Mouse (Mus musculus): ENCODE data around the gene Dido1.

Dido1 gene

DNA sequence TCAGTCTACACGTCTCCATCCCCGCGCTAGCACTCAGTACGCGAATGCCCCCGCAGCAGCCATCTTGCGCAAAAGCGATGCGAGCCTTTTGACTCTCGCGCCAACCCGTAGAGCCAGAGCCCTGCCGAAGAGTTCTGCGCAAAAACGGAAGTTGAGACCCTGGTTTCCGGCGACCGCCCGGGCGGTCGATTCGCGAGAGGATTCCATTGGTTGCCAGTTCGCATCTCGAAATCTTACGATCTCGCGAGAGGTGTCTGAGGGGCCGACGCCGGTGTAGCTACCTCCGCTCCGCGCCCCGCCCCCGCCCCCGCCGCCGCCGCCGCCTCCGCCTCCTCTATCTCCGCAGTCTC lies at the start of gene Dido1, which contains the start of gene Gid8:
TSS of gene Dido1 (minus strand) at position 77 of the 350 bp plus-strand sequence.
TSS of gene Gid8 (plus strand) at position 195 of the 350 bp plus-strand sequence.
- peak; percentile 98 for DNase-seq (ENCODE audit: low spot score)

DNA sequence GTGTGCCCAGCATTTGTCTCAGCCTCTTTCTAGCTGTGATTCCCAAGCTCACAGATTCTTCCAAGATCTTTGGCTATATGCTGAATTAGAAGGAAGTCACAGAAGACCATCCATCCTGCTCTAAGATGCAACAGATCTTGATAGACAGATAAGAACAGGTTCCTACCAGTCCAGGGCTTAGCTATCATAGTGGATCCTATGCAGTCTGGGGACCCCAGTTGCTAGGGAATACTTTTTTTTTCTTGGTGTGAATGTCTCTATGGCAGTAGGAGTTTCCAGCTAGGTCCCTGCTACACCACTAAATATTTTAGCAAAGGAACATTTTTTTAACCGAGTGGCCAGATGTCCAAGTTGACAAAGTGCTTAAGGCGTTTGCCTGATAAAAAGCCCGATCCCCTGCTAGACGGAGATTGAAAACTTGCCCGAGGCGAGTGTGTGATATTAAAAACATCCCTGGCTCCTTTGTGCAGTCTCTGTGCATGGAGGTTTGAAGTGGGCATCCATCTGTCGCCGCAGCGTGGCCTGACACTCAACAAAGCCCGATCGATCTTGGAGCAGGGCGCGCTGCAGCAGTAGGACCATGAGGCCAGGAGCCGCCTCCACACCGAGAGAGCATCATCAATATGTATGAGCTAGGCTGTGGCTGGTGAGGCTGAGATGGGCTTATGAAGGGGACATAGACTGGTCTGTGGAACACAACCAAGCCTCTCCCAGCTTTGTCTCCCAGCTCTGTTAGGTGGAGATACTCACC lies 48.9 kb upstream of the Dido1 start:
- no peak for DNase-seq (ENCODE audit: low spot score)

DNA sequence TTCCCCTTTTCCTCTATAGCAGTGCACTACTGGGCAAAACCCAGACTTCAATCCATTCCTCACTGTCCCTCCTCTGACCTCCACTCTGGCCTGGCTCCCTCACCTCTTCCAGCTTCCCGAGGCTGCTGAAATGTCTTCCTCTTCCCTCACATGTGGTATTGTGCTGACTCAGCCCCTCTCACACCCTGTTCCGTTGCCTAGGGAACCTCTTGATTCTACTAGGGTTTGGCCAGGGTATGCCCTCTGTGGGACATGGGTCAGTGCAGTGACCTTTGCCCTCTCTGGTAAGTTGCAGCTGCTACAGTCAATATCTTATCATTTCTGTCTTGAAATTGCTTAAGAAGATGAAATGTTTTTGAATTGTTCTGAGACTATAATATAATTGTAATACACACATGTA lies 47.0 kb upstream of the Dido1 start:
- no peak for DNase-seq (ENCODE audit: low spot score)

DNA sequence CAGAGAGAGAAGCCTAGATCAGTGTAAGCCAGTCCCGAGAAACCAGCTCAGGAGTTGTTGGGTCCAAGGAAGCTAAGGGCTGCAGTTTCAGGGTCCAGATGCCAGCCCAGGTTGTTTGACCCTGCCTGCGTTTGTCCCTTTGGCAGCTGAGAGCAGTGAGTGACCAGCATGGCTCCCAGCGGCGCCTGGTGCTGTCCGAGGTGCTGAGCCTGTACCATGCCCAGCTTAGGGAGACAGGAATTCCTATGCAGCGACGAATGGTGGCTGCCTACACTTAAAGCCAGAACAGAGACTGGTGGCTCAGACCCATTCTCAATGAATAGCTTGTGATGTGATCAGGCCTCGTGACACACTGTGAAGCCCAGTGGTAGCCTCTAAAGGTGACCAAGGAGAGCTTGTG lies 46.1 kb upstream of the Dido1 start:
- no peak for DNase-seq (ENCODE audit: low spot score)

DNA sequence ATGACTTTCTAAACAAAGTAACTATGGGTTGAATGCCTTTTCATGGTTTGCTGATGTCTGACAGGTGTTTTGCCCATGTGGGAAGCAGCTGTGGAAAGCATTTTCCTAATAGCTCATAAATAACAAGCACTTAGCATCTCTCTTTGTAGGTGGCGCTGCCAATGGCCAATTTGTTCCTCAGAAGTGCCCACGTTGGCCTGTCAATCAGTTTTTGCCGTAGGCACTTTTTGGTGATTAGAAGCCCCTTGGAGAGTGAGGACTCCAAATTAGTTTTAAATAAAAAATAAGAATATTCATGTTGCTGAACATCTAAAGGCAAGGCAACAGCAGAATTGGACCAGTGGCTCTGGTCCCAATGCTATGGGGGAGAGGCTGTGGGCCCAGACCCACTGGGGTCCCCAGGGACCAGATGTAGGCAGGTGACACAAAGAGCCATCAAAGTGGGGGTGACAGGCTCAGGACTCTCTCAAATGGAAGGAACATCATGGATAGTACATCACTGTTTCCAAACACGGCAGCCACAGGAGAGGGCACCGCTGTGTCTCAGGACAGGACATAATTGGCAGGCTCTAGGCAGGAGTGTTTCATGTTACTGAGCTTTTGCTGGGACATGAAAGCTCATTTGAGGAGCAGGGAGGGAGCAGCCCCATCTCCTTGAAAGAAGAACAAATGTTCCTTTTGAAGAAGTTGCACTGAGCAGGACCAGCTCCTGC lies 45.3 kb upstream of the Dido1 start:
- no peak for DNase-seq (ENCODE audit: low spot score)

DNA sequence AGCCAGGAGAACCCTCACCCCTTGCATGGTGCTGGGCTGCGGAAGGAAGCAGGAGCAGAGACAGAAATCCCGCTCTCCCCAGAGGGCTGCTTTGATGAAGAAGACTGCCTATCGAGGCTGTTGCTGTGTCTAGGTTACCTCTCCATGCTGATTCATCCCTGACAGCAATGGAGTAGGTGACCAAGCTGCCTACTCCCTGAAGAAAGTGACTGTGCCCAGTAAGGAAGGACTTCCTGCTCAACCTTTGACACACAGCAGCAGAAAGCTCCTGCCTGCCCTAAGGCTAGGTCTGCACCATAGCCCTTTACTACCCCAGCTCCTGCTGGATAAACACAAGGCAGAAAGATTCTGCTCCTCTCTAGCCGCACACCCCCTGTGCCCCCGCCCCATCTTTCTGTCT lies 39.1 kb upstream of the Dido1 start:
- DNase-seq (ENCODE audit: low spot score), result no peak

DNA sequence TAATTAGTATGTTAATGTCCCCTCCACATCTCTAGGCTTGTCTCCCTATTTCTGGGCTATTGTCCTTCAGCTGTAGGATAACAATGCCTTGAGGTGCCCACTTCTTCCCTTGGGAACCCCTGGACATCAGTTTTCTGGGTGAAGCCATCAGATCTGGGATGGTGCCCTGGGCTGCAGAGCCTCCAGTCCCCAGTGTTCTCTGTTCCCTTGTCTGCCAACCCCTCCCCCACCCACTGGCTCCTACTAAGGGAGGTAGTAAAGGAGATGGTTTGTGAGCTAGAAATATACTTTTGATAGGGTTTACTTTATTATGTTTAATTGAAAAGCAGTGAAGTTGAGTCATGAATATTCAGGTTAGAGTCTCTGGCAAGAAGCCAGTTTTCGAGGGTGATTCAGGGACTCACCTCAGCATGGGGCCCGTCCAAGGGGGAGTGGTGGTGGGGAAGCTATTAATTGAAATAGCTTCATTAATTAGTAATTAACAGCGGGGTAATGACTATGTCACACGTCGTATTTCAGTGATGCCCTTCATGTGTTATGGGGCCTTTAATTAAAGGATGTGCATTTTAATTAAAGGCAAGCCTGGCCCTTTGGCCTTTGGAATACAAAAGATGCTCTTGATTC lies 36.9 kb upstream of the Dido1 start:
- DNase-seq (ENCODE audit: low spot score), result no peak

DNA sequence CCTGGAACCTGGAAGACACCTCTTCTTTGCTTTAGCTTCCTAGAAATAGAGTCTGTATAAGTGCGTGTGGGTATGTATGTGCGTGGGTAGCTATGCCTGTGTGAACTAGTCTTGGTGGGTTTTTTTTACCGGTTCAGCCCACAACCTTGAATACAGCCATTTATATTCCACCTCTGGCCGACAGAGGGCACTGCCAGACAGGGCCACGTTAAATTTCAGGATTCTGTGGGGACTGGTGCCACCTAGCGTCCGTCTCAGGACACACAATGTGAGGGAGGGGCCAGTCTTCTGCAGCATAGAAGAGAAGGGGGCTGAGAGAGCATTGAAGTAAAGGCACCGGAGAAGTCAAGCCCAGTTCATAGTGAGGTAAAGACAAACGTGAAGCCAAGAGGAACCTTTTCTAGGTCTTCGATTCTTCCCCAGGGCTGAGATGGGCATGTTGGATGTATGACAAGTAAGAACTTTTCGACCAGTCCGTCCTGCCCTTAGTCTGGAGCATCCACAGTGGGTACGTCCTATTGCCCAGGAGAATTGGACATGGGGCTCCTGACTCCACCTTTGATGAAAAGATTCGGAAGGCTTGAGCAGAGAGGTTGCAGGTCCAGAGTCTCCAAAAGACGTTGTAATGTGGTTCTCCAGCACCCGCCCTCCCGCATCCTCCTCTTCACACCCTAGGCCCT lies 35.6 kb upstream of the Dido1 start:
- DNase-seq (ENCODE audit: low spot score), result peak; percentile 84

DNA sequence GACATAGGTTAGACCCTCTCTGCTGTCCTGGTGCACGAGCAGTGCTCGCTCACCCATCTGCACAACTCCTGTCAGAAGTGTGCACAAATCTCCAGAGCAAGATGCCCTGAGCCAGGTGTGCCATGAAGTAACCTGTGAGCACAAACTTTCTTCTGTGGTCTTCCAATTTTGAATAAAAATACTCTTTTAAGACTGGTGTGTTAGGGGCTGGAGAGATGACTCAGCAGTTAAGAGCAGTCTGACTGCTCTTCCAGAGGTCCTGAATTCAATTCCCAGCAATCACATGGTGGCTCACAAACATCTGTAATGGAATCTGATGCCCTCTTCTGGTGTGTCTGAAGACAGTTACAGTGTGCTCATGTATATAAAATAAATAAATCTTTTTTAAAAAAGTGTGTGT lies 33.5 kb upstream of the Dido1 start:
- DNase-seq (ENCODE audit: low spot score), result no peak

DNA sequence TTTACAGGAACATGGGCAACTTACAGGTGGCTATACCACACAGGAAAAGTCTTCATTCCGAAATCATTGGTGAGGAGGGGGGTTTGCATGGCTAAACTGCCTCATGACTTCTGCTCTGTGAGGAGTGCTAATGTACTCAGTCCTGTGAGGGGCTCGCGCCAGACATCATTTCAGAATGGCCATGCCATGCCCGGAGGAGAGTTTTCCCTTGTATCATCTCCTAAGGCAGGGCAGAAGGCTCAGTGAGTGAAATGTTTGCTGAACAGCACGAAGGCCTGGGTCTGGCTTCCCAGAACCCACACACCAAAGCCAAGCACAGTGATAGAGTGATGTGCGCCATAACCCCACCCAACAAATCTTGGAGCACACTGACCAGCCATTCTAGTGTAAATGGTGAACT lies 33.0 kb upstream of the Dido1 start:
- no peak for DNase-seq (ENCODE audit: low spot score)

DNA sequence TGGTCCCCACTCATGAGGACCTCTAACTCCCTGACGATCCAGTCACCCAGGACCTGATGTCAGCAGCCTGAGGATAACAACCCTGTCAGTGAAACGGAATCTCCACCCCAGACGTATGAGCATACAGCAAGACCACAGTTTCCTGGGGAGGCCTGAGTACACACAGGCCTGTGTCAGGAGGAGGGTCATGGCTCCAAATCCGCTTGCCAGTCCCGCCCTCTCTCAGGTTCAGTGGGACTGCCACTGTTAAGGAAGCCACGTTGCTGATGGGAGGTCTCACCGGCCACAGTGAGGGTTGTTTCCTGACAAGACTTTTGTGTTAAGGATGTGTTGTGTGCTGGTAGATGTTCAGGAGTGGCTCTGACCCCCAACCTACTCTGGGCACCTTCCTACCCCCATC lies 31.6 kb upstream of the Dido1 start:
- no peak for DNase-seq (ENCODE audit: low spot score)

DNA sequence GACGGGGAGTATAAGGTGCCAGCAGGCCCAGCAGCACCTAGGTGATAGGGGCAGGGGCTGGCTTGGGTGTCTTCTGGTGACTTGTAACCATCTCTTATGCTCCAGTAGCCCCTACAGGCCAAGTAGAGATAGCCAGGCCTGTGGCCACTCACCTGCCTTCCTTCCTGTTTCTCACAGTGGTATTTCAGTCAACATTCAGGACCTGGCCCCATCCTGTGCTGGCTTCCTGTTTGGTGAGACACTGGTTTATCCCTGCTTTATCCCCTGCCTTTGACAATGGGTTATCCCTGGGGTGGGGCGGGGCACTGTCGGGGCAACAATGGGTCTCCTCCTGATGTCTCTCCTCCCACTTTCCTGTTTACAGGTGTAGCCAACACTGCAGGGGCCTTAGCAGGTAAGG lies 30.6 kb upstream of the Dido1 start:
- no peak for DNase-seq (ENCODE audit: low spot score)

DNA sequence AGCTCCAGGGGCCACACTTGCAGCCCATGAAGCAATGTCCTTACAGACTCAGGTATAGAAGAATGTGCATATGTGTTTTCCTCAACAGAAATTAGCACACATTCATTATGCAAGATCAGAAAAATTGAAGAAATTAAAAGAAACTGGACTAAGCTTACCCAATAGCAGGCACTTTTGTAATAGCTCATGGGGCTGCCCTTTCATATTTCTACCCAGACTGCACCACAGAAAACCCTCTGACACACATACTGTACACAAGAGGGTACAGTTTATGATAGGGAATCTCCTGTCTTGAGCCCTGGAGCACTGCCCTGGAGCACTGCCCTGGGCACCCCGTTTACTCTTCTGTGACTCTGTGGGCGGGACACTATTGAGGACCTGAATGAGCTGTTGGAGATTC lies 28.2 kb upstream of the Dido1 start:
- DNase-seq (ENCODE audit: low spot score), result no peak

DNA sequence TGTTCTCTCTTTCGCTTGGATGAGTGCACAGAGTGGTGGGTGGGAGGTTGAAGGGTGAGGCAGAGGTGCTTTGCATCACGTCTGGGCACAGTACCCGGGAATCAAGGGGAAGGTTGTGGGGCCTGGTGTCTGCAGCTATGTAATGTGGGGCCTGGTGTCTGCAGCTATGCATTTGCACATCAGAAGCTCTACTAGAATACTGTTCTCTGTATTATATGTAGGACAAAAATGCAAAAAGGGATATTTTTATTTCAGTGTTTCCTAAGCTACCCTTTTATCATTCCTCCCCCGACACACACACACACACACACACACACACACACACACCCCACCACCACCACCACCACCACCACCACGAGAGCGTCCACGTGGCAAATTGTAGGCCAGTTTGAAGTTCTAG lies 25.4 kb upstream of the Dido1 start:
- no peak for DNase-seq (ENCODE audit: low spot score)

DNA sequence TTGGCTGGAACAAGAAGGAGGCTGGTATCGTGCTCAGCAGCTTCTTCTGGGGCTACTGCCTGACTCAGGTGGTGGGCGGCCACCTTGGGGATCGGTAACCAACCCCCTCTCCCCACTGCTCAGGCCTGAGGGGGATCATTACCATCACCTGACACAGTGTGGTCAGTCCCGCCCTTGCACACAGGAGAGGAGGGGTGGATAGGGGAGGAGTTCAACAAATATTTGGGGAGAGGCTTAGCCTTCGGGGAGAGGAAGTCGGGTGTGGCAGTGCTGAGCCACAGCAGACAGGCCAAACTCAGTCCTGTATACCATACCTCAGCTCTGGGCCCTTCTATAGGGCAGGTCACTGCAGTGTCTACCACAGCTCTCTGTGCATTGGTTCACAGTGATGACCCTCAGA lies 22.2 kb upstream of the Dido1 start:
- DNase-seq (ENCODE audit: low spot score), result no peak

DNA sequence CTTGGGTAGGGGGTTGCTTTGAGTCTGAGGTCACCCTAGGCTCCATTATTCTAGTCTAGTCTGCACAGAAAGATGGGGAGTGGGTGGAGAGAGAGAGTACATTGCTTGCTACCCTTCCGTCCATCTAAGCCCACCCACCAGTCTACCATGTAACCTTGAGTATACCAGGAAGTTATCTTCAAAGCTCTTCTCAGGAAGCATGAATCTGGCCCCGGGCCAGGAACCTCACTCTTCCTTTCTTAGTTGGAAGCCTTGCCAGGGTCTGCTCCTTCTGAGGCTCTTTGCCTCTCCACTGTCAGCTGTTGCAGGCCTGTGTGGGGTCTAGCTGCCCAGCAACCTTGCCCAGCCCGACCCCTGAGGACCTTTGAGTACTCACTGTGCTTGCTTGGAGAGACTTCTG lies 21.2 kb upstream of the Dido1 start:
- no peak for DNase-seq (ENCODE audit: low spot score)

DNA sequence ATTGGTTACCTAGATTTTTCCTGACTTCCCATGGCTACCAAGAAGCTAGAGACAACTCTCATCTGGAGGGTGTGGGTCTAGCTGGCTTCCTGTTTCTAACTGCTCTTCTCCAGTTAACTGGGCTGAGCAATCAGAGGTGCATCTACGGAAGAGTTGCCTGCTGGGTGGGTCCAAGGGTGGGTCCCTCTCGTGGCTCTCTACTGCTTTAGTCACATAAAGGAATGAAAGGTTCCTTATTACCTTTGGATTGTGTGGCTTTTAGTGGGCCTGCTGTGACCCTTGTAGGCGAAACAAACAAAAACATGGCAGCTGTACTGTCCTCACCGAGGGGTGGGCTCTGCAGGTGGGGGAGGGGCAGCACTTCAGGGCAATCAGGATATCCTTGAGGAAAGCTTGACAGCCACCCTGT lies 17.8 kb upstream of the Dido1 start:
- DNase-seq (ENCODE audit: low spot score), result no peak

DNA sequence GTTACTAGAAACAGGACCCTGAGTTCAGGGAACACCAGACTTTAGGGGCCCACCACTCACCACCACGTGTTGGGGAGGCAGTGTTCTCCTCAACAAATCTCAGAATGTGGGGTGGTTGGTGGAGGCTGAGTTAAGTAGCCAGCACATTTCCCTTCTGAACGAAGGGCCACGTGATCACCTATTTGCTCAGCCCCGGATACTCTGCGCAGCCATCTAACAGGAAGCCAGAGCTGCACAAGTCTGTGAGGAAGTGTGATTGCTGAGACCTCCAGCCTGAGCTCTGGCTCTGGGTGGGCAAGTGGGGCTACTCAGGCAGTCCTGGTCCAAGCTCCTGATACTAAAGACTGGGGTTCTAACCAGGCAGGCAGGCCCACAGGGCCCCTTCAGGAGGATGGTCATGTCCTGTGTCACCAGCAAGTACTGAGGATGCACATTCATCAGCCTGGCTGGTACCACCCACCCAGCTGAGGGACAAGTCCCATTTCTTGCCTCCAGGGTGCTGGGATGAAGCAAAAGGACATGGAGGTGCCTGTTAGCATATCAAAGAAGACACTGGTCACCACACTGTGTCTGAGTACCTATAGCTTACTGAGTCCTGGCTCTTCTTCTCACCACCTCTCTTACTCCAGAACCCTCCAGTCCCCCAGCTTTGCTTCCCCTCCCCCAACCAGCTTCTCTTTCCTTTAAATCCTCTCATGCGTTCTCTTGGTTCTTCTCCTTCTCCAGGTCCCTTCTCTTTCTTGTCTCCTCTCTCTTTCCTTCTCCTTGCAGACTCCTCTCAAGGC lies 17.1 kb upstream of the Dido1 start:
- DNase-seq (ENCODE audit: low spot score), result peak; percentile 62

DNA sequence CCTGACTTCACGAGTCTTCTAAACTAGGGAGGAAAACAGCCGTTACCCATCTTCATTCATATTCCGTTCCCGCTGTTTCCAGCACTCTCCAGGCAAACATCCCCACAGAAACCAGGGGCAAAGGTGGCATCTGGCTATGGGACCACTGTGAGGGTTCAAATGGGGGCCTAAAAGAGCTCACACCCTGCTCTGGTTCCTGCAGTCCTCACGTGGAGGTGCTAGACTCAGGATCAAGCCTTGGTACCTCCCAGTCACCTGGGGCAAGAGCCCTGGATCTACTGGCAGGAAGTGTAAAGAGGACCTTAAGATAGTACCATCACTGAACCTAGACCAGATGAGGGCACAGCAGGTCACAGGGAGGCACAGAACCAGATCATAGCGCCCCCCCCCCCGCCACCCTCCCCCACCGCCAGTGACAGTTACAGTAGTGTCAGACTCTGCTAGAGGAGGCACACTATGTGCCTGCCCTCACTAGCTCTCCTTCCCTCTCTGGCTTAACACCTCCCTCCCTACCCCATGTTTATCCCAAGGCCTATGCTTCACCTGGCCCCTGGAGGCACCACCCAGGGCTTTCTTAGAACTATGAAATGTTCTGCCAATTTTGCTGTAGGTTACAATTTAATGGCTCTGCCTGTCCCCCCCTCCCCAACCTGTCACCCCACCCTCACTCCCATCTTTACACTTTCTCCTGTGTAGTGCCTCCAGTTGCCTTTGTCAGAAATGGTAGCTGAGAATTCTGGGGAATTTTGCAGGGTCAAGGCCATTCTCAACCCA lies 16.2 kb upstream of the Dido1 start:
- no peak for DNase-seq (ENCODE audit: low spot score)

DNA sequence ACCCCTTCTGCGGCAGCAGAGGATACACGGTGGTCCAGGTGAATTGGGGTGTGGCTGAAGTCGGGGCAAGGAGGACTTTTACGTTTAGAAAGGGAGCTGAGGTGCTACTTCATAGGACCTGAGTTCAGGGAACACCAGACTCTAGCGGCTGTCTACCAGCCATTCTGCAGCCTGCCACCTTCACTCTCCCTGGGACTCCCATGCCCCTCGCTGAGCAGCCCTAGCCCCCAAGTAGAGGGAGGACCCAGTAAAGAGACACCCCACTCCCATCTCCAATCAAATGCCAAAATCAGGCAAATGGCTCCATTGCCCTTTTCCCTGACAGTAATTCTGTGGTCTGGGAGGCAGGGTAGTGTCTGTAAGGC lies 15.6 kb upstream of the Dido1 start:
- no peak for DNase-seq (ENCODE audit: low spot score)

Measured in lung, postnatal 25 days (tissue).